Mouse (Mus musculus): ENCODE measurements around the gene Rhox6.
A peak's percentile ranks its signal among the peaks of the same experiment; 100 is the strongest.
"Not testable (repeated sequence)": the region's sequence is repeated elsewhere in the genome, so short reads cannot be mapped to it uniquely, and the experiment has no call there.

Gene Rhox6

GRCm38 (mm10) chrX:37826610-37827009, at the start of gene Rhox6:
Gene Rhox6, plus strand, starts transcription at chrX:37826910.
- DNase-seq (ENCODE audit: low spot score) = not testable (repeated sequence)

GRCm38 (mm10) chrX:37807286-37808080, 19.2 kb upstream of the Rhox6 start:
- DNase-seq (ENCODE audit: low spot score) = no peak

GRCm38 (mm10) chrX:37809396-37809795, 17.3 kb upstream of the Rhox6 start:
- no peak for DNase-seq (ENCODE audit: low spot score)

GRCm38 (mm10) chrX:37811179-37811578, 15.5 kb upstream of the Rhox6 start:
- DNase-seq (ENCODE audit: low spot score) = peak; percentile 13

- no peak for DNase-seq (ENCODE audit: low spot score)
Measured at GRCm38 (mm10) chrX:37815665-37816064, 11.0 kb upstream of the Rhox6 start.

- not testable (repeated sequence) for DNase-seq (ENCODE audit: low spot score)
Measured at GRCm38 (mm10) chrX:37831386-37831785, 4.7 kb downstream of the Rhox6 start, which contains the start of gene Rhox7a. Gene Rhox7a, plus strand, starts transcription at chrX:37831686.

- no peak for DNase-seq (ENCODE audit: low spot score)
Measured at GRCm38 (mm10) chrX:37871641-37872040, 44.9 kb downstream of the Rhox6 start.

- no peak for DNase-seq (ENCODE audit: low spot score)
Measured at GRCm38 (mm10) chrX:37878844-37879243, 52.1 kb downstream of the Rhox6 start, which contains the start of gene Rhox8. Gene Rhox8, minus strand, starts transcription at chrX:37878944.

Measured in ovary, postnatal 14 days (tissue).